Mouse (Mus musculus) heart, postnatal 0 days (tissue): ENCODE measurements around the gene Ptprn2.

ENCODE experiments used
- CTCF ChIP-seq: IDR thresholded peaks from 2 replicates; pipeline ENCODE4 v1.5.1; 2016; ENCODE audit warnings: antibody characterized with exemption, control low read depth, low read depth
- EP300 ChIP-seq: IDR thresholded peaks from 2 replicates; pipeline ENCODE4 v1.6.1; 2016; ENCODE audit warnings: antibody characterized with exemption, low read depth

DNA sequence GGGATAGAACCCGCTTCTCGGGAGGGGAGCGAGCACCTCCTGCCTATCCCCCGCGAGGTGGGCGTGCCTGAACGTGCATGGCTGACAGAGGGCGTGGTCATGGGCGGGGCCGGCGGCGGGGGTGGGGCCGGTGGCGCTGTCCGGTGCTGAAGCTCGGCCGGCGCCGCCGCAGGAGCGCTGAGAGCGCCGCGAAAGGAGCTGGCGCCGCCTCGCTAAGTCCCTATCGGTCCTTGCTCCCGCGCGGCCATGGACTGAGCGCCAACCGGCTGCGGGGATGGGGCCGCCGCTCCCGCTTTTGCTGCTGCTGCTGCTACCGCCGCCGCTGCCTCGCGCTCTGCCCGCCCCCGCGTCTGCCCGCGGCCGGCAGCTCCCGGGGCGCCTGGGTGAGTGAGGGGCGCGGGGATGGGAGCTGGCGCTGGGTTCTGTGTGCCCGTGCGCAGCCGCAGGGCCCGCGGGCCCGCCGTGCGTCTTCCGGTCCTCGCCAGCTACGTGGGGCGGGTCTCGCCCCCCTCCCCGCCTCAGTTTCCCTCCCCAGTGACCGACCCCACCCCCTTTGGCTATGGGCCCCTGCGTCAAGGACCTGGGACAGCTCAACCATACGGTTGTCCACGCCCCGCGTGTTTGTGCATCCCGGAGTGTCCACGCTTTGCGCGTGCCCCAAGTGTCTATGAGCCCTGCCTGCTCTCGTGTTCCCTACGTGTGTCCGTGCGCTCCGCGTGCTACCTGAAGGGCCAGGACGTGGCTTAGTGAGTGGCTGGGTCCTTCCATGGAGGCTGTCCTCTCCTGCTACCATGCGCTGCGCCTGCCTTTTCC, at the start of gene Ptprn2:
- TF ChIP-seq CTCF (no peak), EP300 (no peak)
